Mouse (Mus musculus): ENCODE results near the gene Dhcr7. TPM values are rescaled to one million over a fixed set of nuclear protein-coding genes. Genes with fewer than 3 reads are reported as not detected.

Gene Dhcr7
- polyA plus RNA-seq, 1 experiment: 107 TPM

GRCm38 (mm10) chr7:143892361-143892760 lies 69.4 kb downstream of the Dhcr7 start:
- no peaks in the 10 kb centered on the region for H3K79me2 ChIP-seq (ENCODE audit: control insufficient read depth, insufficient read depth)
- H3K4me3 ChIP-seq: no peak overlapping the region
- H3ac ChIP-seq (ENCODE audit: control insufficient read depth, insufficient read length): no peak overlapping the region
- no peak for TF ChIP-seq USF1 (IDR thresholded peaks at IDR 0.05; ENCODE audit: low read depth)
- no peak for TF ChIP-seq MYOG (IDR thresholded peaks at IDR 0.05; ENCODE audit: control insufficient read depth in 1 of 3, insufficient read depth in 1 of 3, insufficient read length in 2 of 3, low read depth in 2 of 3)
- TF ChIP-seq CEBPB (IDR thresholded peaks at IDR 0.05; ENCODE audit: insufficient read depth, poor library complexity, severe bottlenecking): no peak
- H3K4me2 ChIP-seq (ENCODE audit: low read depth): no peak overlapping the region
- H3K36me3 ChIP-seq (ENCODE audit: control insufficient read depth, insufficient read depth): no peaks in the 10 kb centered on the region
- H3K27me3 ChIP-seq (ENCODE audit: control insufficient read depth, insufficient read depth, insufficient read length): no peaks in the 10 kb centered on the region

Other genes starting within 250 kb of the Dhcr7 start
- gene Cars, start 223.1 kb upstream of the Dhcr7 start, polyA plus RNA-seq (2012; fragmentation: generic; extraction: Trizol): 237 TPM
- gene Tnfrsf26, start 194.4 kb upstream of the Dhcr7 start, polyA plus RNA-seq (2012; fragmentation: generic; extraction: Trizol): 0.02 TPM
- gene Tnfrsf22, start 173.5 kb upstream of the Dhcr7 start, polyA plus RNA-seq (2012; fragmentation: generic; extraction: Trizol): 15.5 TPM
- 25.7 TPM for gene Tnfrsf23, start 137.3 kb upstream of the Dhcr7 start, polyA plus RNA-seq (2012; fragmentation: generic; extraction: Trizol)
- 49.6 TPM for gene Osbpl5, start 66.2 kb upstream of the Dhcr7 start, polyA plus RNA-seq (2012; fragmentation: generic; extraction: Trizol)
- not detected for gene Mrgprg, start 56.2 kb upstream of the Dhcr7 start, polyA plus RNA-seq (2012; fragmentation: generic; extraction: Trizol)
- 1.9 TPM for gene Mrgpre, start 38.6 kb upstream of the Dhcr7 start, polyA plus RNA-seq (2012; fragmentation: generic; extraction: Trizol)
- gene Nadsyn1, start 296 bp upstream of the Dhcr7 start, polyA plus RNA-seq (2012; fragmentation: generic; extraction: Trizol): 5.7 TPM
- not detected for gene Gm498, start 43.7 kb downstream of the Dhcr7 start, polyA plus RNA-seq (2012; fragmentation: generic; extraction: Trizol)
- 0.07 TPM for gene Shank2, start 178.8 kb downstream of the Dhcr7 start, polyA plus RNA-seq (2012; fragmentation: generic; extraction: Trizol)

Measured in myocyte (in vitro differentiated cells).